Mouse (Mus musculus) heart, embryonic 16.5 days (tissue): ENCODE data around the gene Cpne4. TPM values are rescaled to one million over a fixed set of nuclear protein-coding genes. Genes with fewer than 3 reads are reported as not detected.

Experiments used
- ATAC-seq: fragments of 200-750 bp; cut with Nextera tagmentation; replicated peaks from 2 replicates; pipeline ENCODE4 v1.8.0; 2017; ENCODE audit warnings: moderate number of reproducible peaks; ENCODE audit not compliant: insufficient read depth, low FRiP score; ENCODE audit errors: extremely low read depth
- H3K27ac ChIP-seq: fragments of 300-500 bp; sonication (generic); 2 replicates; pipeline ENCODE4 v1.5.1; 2014; ENCODE audit warnings: mild to moderate bottlenecking, low read length, control low read depth, moderate library complexity
- H3K27me3 ChIP-seq: fragments of 300-500 bp; sonication (generic); 2 replicates; pipeline ENCODE4 v1.6.1; 2014; ENCODE audit warnings: low read length, mixed read lengths; ENCODE audit not compliant: control insufficient read depth, insufficient read depth
- H3K36me3 ChIP-seq: fragments of 300-500 bp; sonication (generic); 2 replicates; pipeline ENCODE4 v1.6.1; 2014; ENCODE audit not compliant: control insufficient read depth, insufficient read depth
- H3K4me1 ChIP-seq: fragments of 300-500 bp; sonication (generic); 2 replicates; pipeline ENCODE4 v1.6.1; 2014; ENCODE audit warnings: low read length, mixed read lengths; ENCODE audit not compliant: control insufficient read depth, insufficient read depth
- H3K4me2 ChIP-seq: fragments of 300-500 bp; sonication (generic); 2 replicates; pipeline ENCODE4 v1.6.1; 2014; ENCODE audit warnings: low read depth, mild to moderate bottlenecking, control low read depth, low read length
- H3K4me3 ChIP-seq: fragments of 300-500 bp; sonication (generic); 2 replicates; pipeline ENCODE4 v1.5.1; 2014; ENCODE audit warnings: mild to moderate bottlenecking, control low read depth, low read length
- H3K9ac ChIP-seq: fragments of 300-500 bp; sonication (generic); 2 replicates; pipeline ENCODE4 v1.6.1; 2014; ENCODE audit warnings: low read length, control low read depth
- H3K9me3 ChIP-seq: fragments of 300-500 bp; sonication (generic); replicated peaks from 2 replicates; pipeline ENCODE4 v1.6.1; 2016; ENCODE audit warnings: low read length; ENCODE audit not compliant: control insufficient read depth
- WGBS: fragments of 180-500 bp; shearing (Covaris S2); extraction: QIAGEN DNeasy Blood & Tissue Kit; methylation state at CpG from one replicate; pipeline ENCODE4 v1.1.7; 2014; 5-methylcytosine and 5-hydroxymethylcytosine counted together
- polyA plus RNA-seq: library from polyadenylated mRNA; unstranded; fragments of >200 nt; fragmentation: Nextera tagmentation; extraction: Ambion mirVana; gene quantifications from 2 replicates; pipeline ENCODE4 v1.2.1, GENCODE M21; 2015

Gene Cpne4
- polyA plus RNA-seq, 1 experiment from 2014 or later: 0.14 TPM

- Histone ChIP-seq H3K9ac (no peak overlapping the region), H3K4me2 (no peak overlapping the region), H3K9me3 (no peaks in the 10 kb centered on the region), H3K27ac (no peak overlapping the region), H3K4me1 (no peaks in the 10 kb centered on the region), H3K36me3 (no peaks in the 10 kb centered on the region), H3K27me3 (no peaks in the 10 kb centered on the region), H3K4me3 (no peak overlapping the region)
- WGBS: 46% methylated on average over 5 of the region's 5 CpGs
- no peak for ATAC-seq
These were observed 99.4 kb downstream of the Cpne4 start for GRCm38 (mm10) chr9:104646348-104646994.

- no peaks in the 10 kb centered on the region for H3K27me3 ChIP-seq
- H3K4me2 ChIP-seq: no peak overlapping the region
- H3K27ac ChIP-seq: no peak overlapping the region
- ATAC-seq: no peak
- WGBS: 70% methylated on average over 9 of the region's 9 CpGs
- no peaks in the 10 kb centered on the region for H3K36me3 ChIP-seq
- H3K9ac ChIP-seq: no peak overlapping the region
- no peaks in the 10 kb centered on the region for H3K4me1 ChIP-seq
- H3K4me3 ChIP-seq: no peak overlapping the region
- no peaks in the 10 kb centered on the region for H3K9me3 ChIP-seq
These were observed 105.7 kb downstream of the Cpne4 start for GRCm38 (mm10) chr9:104652691-104653261.

- H3K9ac ChIP-seq: no peak overlapping the region
- WGBS: 44% methylated on average over 4 of the region's 4 CpGs
- no peak; the same call in 1 of the 2 replicates for ATAC-seq
These were observed 112.7 kb downstream of the Cpne4 start for GRCm38 (mm10) chr9:104659758-104660157.

GRCm38 (mm10) chr9:104676665-104677064 lies 129.6 kb downstream of the Cpne4 start:
- Histone ChIP-seq H3K9ac (no peak overlapping the region), H3K27ac (no peak overlapping the region), H3K4me2 (no peak overlapping the region), H3K4me3 (no peak overlapping the region), H3K36me3 (no peaks in the 10 kb centered on the region), H3K9me3 (no peaks in the 10 kb centered on the region), H3K27me3 (no peaks in the 10 kb centered on the region), H3K4me1 (no peaks in the 10 kb centered on the region)
- WGBS: 23% methylated on average over 1 of the region's 1 CpGs
- no peak for ATAC-seq

More at GRCm38 (mm10) chr9:104659758-104660157, 112.7 kb downstream of the Cpne4 start:
- H3K27me3 ChIP-seq: no peaks in the 10 kb centered on the region
- no peak overlapping the region for H3K4me3 ChIP-seq
- H3K4me1 ChIP-seq: no peaks in the 10 kb centered on the region
- no peaks in the 10 kb centered on the region for H3K36me3 ChIP-seq
- H3K4me2 ChIP-seq: no peak overlapping the region
- H3K27ac ChIP-seq: no peak overlapping the region
- H3K9me3 ChIP-seq: no peaks in the 10 kb centered on the region

- Histone ChIP-seq H3K27me3 (no peaks in the 10 kb centered on the region), H3K4me2 (no peak overlapping the region), H3K9me3 (no peaks in the 10 kb centered on the region), H3K4me3 (no peak overlapping the region), H3K4me1 (no peaks in the 10 kb centered on the region), H3K9ac (no peak overlapping the region), H3K36me3 (no peaks in the 10 kb centered on the region), H3K27ac (no peak overlapping the region)
- 86% methylated on average over 3 of the region's 3 CpGs for WGBS
- no peak for ATAC-seq
These were observed 131.5 kb downstream of the Cpne4 start for GRCm38 (mm10) chr9:104678571-104678970.

GRCm38 (mm10) chr9:104687051-104687450 lies 140.0 kb downstream of the Cpne4 start:
- no peaks in the 10 kb centered on the region for H3K9me3 ChIP-seq
- 49% methylated on average over 3 of the region's 3 CpGs for WGBS
- no peak overlapping the region for H3K4me2 ChIP-seq
- no peak overlapping the region for H3K9ac ChIP-seq
- ATAC-seq: no peak
- H3K27ac ChIP-seq: no peak overlapping the region
- no peak overlapping the region for H3K4me3 ChIP-seq
- no peaks in the 10 kb centered on the region for H3K36me3 ChIP-seq
- H3K27me3 ChIP-seq: no peaks in the 10 kb centered on the region
- no peaks in the 10 kb centered on the region for H3K4me1 ChIP-seq

GRCm38 (mm10) chr9:104693145-104693544 lies 146.1 kb downstream of the Cpne4 start:
- no peaks in the 10 kb centered on the region for H3K27me3 ChIP-seq
- no peak for ATAC-seq

GRCm38 (mm10) chr9:104710831-104711230 lies 163.7 kb downstream of the Cpne4 start:
- Histone ChIP-seq H3K27me3 (no peaks in the 10 kb centered on the region), H3K36me3 (no peaks in the 10 kb centered on the region), H3K4me2 (no peak overlapping the region), H3K4me3 (no peak overlapping the region), H3K9ac (no peak overlapping the region), H3K4me1 (no peaks in the 10 kb centered on the region), H3K27ac (no peak overlapping the region), H3K9me3 (no peaks in the 10 kb centered on the region)
- ATAC-seq: no peak
- WGBS: 71% methylated on average over 5 of the region's 5 CpGs

More at GRCm38 (mm10) chr9:104693145-104693544, 146.1 kb downstream of the Cpne4 start:
- Histone ChIP-seq H3K9me3 (no peaks in the 10 kb centered on the region), H3K4me1 (no peaks in the 10 kb centered on the region), H3K36me3 (no peaks in the 10 kb centered on the region), H3K4me3 (no peak overlapping the region), H3K9ac (no peak overlapping the region), H3K27ac (no peak overlapping the region), H3K4me2 (no peak overlapping the region)
- WGBS: 41% methylated on average over 2 of the region's 2 CpGs

- no peak overlapping the region for H3K4me3 ChIP-seq
- no peak for ATAC-seq
- peaks cover 12% of the 10 kb centered on the region; the same call in 1 of the 2 replicates for H3K9me3 ChIP-seq
- H3K27ac ChIP-seq: no peak overlapping the region
- 70% methylated on average over 2 of the region's 2 CpGs for WGBS
- H3K4me1 ChIP-seq: no peaks in the 10 kb centered on the region
- no peak overlapping the region for H3K9ac ChIP-seq
- no peak overlapping the region for H3K4me2 ChIP-seq
- no peaks in the 10 kb centered on the region for H3K27me3 ChIP-seq
- no peaks in the 10 kb centered on the region for H3K36me3 ChIP-seq
These were observed 178.2 kb downstream of the Cpne4 start for GRCm38 (mm10) chr9:104725311-104725710.
